Mouse (Mus musculus) heart, postnatal 0 days (tissue): ENCODE measurements at regions not wholly inside any gene's neighbourhood (a gene's known extent, or its start where the extent isn't known, plus 50 kb on each side); places are given as distances from the start of the nearest gene placed in this dataset.
A peak's percentile ranks its signal among the peaks of the same experiment; 100 is the strongest.

Experiments
- ATAC-seq: fragments of 200-750 bp; cut with Nextera tagmentation; 2 replicates; pipeline ENCODE4 v1.8.0; 2017; ENCODE audit warnings: low read depth, moderate number of reproducible peaks, moderate library complexity; ENCODE audit not compliant: insufficient read depth
- DNase-seq: peaks from one replicate; pipeline ENCODE4 v3.0.0-alpha.2; 2016; ENCODE audit warnings: low spot score
- H3K27ac ChIP-seq: fragments of 300-500 bp; sonication (generic); 2 replicates; pipeline ENCODE4 v1.5.1; 2014; ENCODE audit warnings: low read depth, mild to moderate bottlenecking
- H3K27me3 ChIP-seq: fragments of 300-500 bp; sonication (generic); 2 replicates; pipeline ENCODE4 v1.6.1; 2014; ENCODE audit warnings: low read length, mixed read lengths; ENCODE audit not compliant: control insufficient read depth, insufficient read depth
- H3K36me3 ChIP-seq: fragments of 300-500 bp; sonication (generic); replicated peaks from 2 replicates; pipeline ENCODE4 v1.6.1; 2014; ENCODE audit warnings: low read length, mixed read lengths; ENCODE audit not compliant: control insufficient read depth, insufficient read depth
- H3K4me1 ChIP-seq: fragments of 300-500 bp; sonication (generic); 2 replicates; pipeline ENCODE4 v1.6.1; 2014; ENCODE audit warnings: antibody characterized with exemption; ENCODE audit not compliant: control insufficient read depth, insufficient read depth
- H3K4me2 ChIP-seq: fragments of 300-500 bp; sonication (generic); 2 replicates; pipeline ENCODE4 v1.6.1; 2014; ENCODE audit warnings: low read depth, mild to moderate bottlenecking, low read length, moderate library complexity
- H3K4me3 ChIP-seq: fragments of 300-500 bp; sonication (generic); 2 replicates; pipeline ENCODE4 v1.5.1; 2014; ENCODE audit warnings: low read depth, low read length
- H3K9ac ChIP-seq: fragments of 300-500 bp; sonication (generic); replicated peaks from 2 replicates; pipeline ENCODE4 v1.6.1; 2014; ENCODE audit warnings: low read depth, low read length, mixed read lengths
- H3K9me3 ChIP-seq: fragments of 300-500 bp; sonication (generic); replicated peaks from 2 replicates; pipeline ENCODE4 v1.6.1; 2016; ENCODE audit warnings: low read length; ENCODE audit not compliant: control insufficient read depth
- CTCF ChIP-seq: IDR thresholded peaks from 2 replicates; pipeline ENCODE4 v1.5.1; 2016; ENCODE audit warnings: antibody characterized with exemption, control low read depth, low read depth
- EP300 ChIP-seq: IDR thresholded peaks from 2 replicates; pipeline ENCODE4 v1.6.1; 2016; ENCODE audit warnings: antibody characterized with exemption, low read depth
- WGBS: fragments of 180-500 bp; shearing (Covaris S2); extraction: QIAGEN DNeasy Blood & Tissue Kit; methylation state at CpG from one replicate; pipeline ENCODE4 v1.1.7; 2014; 5-methylcytosine and 5-hydroxymethylcytosine counted together

GRCm38 (mm10) chr8:91966891-91967370, 165.1 kb upstream of the Irx3 start:
- 0 out of 2 replicates have a peak, but pooled peaks cover 3% of the 10 kb centered on the region for H3K27me3 ChIP-seq
- H3K4me3 ChIP-seq, result peak overlapping the region; percentile 22
- no peaks in the 10 kb centered on the region for H3K9me3 ChIP-seq
- peak overlapping the region; percentile 91 for H3K27ac ChIP-seq
- peaks cover 25% of the 10 kb centered on the region for H3K4me1 ChIP-seq
- no peaks in the 10 kb centered on the region for H3K36me3 ChIP-seq
- TF ChIP-seq CTCF, result peak; percentile 69
- no peak for TF ChIP-seq EP300
- ATAC-seq (peak; percentile 66), DNase-seq (peak; percentile 51)
- 8% methylated on average over 19 of the region's 19 CpGs for WGBS
- H3K4me2 ChIP-seq, result peak overlapping the region; percentile 59
- peak overlapping the region; percentile 39; the same call in 1 of the 2 replicates for H3K9ac ChIP-seq

- Histone ChIP-seq H3K9me3 (no peaks in the 10 kb centered on the region), H3K4me2 (no peak overlapping the region), H3K4me1 (no peaks in the 10 kb centered on the region), H3K27me3 (no peaks in the 10 kb centered on the region), H3K4me3 (no peak overlapping the region), H3K36me3 (0 out of 2 replicates have a peak, but pooled peaks cover 5% of the 10 kb centered on the region), H3K9ac (no peak overlapping the region), H3K27ac (no peak overlapping the region)
- ATAC-seq (no peak), DNase-seq (no peak)
- TF ChIP-seq EP300 (no peak), CTCF (no peak)
- WGBS, result 65% methylated on average over 5 of the region's 5 CpGs
Measured at GRCm38 (mm10) chr8:91961696-91962095, 159.8 kb upstream of the Irx3 start.

DNA sequence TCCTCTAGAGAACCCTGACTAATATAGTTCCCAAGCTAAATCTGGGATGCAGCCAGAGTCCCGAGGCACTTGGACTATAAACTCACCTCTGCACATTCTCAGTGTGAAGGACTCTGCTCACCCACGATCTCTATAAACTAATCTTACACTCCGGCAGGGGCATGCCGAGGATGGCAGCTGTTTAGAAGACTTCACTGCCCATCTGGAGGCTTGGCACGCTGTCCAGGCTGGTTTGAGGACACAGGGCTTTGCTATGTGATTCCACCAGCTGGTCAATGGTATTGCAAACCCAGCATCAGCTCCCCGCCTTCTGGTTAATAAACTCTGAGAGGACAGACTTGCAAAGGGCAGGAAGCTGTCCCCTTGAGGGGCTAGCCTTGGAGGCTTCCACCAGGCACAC, 153.3 kb upstream of the Irx3 start:
- DNase-seq, result no peak
- no peak for TF ChIP-seq CTCF
- no peak for TF ChIP-seq EP300

DNA sequence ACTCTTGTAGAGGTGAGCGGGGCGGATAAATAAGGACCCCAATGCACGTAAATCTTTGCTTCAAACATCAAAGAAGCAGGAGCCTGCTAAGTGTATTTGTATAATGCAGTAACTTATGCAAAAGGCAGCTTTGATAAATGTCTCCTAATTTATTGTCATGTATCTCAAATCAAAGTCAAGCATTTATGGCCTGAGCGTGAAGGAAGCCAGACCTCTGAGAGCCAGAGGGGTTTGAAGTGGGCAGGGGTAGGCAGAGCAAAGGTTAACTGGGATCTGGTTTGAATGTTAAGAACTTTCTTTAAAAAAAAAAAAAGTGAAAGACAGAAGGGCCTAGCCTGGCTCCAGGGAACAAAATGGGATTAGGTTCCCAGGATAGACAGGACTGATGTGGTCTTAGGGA, 151.1 kb upstream of the Irx3 start:
- Histone ChIP-seq H3K4me2 (no peak overlapping the region), H3K4me1 (no peaks in the 10 kb centered on the region), H3K4me3 (no peak overlapping the region), H3K36me3 (0 out of 2 replicates have a peak, but pooled peaks cover 5% of the 10 kb centered on the region), H3K9ac (no peak overlapping the region), H3K27me3 (no peaks in the 10 kb centered on the region), H3K27ac (no peak overlapping the region), H3K9me3 (no peaks in the 10 kb centered on the region)
- DNase-seq (no peak), ATAC-seq (no peak)
- TF ChIP-seq EP300, result no peak
- no peak for TF ChIP-seq CTCF
- WGBS, result 89% methylated on average over 4 of the region's 4 CpGs

More for the DNA sequence above, 153.3 kb upstream of the Irx3 start:
- Histone ChIP-seq H3K4me1 (no peaks in the 10 kb centered on the region), H3K4me2 (no peak overlapping the region), H3K27ac (no peak overlapping the region), H3K4me3 (no peak overlapping the region), H3K36me3 (0 out of 2 replicates have a peak, but pooled peaks cover 5% of the 10 kb centered on the region), H3K27me3 (no peaks in the 10 kb centered on the region), H3K9me3 (no peaks in the 10 kb centered on the region), H3K9ac (no peak overlapping the region)
- ATAC-seq, result no peak
- 51% methylated on average over 6 of the region's 6 CpGs for WGBS

DNA sequence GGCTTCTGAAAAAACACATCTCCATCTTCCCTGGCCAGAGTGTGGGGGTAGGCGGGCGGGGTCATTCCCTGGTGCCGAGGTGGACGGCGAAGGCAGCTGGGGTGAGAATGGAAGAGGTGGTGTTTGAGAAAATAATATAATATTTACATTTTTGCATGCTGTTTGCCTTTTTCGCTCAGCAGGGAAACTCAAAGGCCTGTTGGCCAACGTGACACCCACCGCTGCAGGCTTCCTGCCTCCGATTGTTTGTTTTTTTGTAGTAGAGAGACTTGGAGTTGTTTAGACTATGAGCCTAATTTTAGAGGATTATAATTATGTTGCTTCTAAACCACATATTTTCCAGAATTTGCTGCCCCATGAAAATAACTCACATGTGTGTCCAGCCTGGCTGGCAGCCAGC, 147.2 kb upstream of the Irx3 start:
- H3K27ac ChIP-seq, result no peak overlapping the region
- TF ChIP-seq CTCF, result no peak
- TF ChIP-seq EP300, result no peak
- H3K27me3 ChIP-seq, result no peaks in the 10 kb centered on the region
- H3K9me3 ChIP-seq, result no peaks in the 10 kb centered on the region
- H3K9ac ChIP-seq, result no peak overlapping the region
- 80% methylated on average over 9 of the region's 9 CpGs for WGBS
- H3K4me2 ChIP-seq, result no peak overlapping the region
- ATAC-seq, result no peak
- no peaks in the 10 kb centered on the region for H3K4me1 ChIP-seq
- no peak overlapping the region for H3K4me3 ChIP-seq
- H3K36me3 ChIP-seq, result no peaks in the 10 kb centered on the region
- no peak for DNase-seq
